Mouse (Mus musculus) heart, adult 8-10 months (tissue): Measurements from ENCODE around the gene Flywch2. TPM values are rescaled to one million over a fixed set of nuclear protein-coding genes. Genes with fewer than 3 reads are reported as not detected.
"Not testable (repeated sequence)": the region's sequence is repeated elsewhere in the genome, so short reads cannot be mapped to it uniquely, and the experiment has no call there.

Source experiments
- DNase-seq: peaks from one replicate; pipeline ENCODE4 v3.0.0; 2022; ENCODE audit warnings: low spot score
- total RNA-seq, 4 experiments: library from RNA; stranded (reverse); gene quantifications; 2 replicates each; pipeline ENCODE4 v1.2.4; 2022

Gene Flywch2
- total RNA-seq, 4 experiments from 2014 or later, result 0.41 to 1.2 (median 0.87) TPM; not detected in 1

DNA sequence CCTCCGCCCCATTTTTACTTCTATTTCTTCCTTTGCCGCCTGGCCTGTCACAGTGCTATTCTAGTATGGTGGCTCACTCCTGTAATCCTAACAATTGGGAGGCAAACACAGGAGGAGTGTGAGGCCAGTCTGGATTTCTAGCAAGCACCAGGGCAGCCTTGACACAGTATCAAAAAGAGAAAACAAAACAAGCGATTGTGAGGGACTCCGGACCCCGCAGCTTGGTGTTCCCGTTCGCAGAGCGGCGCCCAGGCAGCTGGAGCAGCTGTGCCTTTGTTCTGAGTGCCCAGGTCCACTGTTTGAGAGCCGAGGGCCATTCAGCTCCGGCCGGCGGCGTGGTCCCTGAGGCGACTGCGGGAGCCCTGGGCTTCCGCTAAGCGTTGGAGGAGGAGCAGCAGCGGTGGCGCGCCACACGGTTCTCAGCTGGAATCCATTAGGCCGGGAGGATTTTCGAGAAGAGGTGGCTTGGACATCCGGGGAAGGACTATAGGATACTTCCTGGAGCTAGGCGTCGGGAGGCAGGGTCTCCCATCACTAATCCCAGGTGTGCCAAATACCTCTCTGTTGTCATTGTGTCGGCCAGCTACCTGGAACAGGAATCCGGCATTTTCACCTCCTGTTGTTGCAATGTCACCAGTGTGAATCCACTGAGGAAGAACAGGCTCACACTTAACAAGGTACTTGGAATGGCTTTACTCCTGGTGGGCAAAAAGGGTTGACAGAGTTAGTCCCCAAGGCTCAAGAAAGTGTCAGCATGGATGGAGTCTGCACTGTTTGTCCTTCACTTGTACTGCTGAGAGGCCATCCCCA is 4.6 kb upstream of the Flywch2 start, which contains the start of gene Srrm2:
Srrm2 (plus strand) TSS at position 264 of the 810 bp plus-strand sequence.
- no peak for DNase-seq

DNA sequence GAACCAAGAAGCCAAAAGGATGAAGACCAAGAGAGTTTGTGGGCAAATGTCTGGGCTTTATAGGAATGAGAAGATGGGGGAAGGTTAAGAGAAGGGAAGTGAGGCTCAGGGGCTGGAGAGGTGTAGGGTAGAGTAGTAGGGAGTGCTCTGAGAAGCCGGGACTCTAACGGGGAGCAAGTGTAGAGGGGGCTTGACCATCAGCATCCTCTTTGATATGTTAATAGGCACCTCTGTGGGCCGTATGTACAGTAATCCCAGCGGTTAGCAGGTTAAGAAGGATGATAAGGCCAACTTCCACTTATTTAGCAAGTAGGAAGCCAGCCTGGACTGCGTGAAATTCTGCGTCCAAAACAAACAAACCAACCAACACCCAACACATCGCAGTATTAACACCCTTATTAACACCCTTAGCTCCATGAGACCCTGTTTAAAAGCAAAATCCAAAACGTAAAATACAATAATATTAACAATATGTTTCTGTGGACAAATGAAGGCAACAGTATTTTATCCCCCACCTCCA is 3.9 kb upstream of the Flywch2 start:
- DNase-seq, result no peak

DNA sequence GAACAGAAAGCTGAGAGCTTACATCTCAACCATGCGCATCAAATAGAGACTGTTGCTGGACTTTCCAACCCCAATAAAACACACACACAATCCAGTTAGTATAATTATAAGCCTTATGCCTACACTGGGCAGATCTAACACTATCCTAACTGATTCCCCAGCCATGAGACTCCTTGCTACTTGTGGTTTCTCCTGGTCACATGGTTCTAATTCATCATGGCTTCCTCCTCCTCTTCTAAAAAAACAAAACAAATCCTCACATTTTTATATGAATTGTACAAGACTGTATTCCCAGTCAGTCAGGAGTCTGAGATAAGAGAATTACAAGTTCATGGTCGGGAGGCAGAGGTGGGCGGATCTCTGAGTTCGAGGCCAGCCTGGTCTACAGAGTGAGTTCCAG is 3.1 kb upstream of the Flywch2 start:
- DNase-seq, result no peak

DNA sequence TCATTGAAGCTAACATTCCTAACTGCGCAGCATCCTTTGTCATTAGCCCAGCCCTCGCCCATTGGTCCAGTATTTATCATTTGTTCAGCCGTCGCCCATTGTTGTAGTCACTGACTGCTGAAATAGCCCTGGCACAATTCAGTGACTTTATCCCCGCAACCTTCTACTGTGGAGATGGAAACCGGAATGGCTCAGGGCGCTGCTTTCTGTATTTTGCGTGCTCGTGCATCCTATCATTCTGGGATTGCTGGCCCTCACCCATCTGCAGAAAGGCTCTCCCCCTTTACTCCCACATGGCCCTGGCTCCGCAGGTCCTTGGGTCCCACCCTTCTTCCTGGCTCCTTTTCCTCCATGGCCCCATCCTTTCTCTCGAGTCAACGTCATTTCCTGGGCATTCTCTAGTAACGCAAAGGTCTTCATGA is 640 bp upstream of the Flywch2 start:
- no peak for DNase-seq

DNA sequence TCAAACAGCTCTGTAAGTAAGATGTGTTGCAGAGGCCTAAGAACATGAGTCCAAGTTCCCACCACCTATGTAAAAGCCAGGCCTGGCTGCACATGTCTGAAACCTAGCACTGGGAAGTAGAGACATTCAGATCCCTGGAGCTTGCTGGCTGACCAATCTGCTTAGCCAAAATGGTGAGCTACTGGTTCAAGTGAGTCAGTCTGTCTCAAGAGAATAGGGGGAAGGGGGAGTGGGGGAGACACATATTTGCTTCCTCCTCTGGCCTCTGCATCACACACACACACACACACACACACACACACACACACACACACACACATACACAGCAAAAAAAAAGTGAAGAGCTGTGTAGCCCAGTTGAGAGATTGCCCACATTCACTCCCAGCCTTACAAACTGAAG is 2.5 kb downstream of the Flywch2 start:
- DNase-seq, result no peak

DNA sequence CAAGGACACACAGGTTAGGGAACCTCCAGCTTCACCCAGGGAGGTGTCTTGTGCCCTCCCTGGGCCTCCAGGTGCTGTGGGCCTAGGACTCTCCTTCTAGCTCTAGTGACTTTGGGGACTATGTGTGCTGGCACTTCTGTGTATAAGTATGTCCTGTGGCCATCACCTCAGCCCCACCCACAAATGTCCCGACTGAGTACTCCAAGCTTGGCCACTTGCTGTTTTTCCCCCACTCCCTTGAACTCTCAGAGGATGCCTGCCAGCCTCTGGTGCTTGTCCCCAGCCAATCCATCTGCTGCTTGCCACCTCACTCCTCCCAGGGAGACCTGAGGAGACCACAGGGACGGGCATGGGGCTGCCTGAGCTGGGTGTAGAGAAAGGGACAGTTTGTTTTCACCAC is 7.4 kb downstream of the Flywch2 start:
- DNase-seq, result no peak

DNA sequence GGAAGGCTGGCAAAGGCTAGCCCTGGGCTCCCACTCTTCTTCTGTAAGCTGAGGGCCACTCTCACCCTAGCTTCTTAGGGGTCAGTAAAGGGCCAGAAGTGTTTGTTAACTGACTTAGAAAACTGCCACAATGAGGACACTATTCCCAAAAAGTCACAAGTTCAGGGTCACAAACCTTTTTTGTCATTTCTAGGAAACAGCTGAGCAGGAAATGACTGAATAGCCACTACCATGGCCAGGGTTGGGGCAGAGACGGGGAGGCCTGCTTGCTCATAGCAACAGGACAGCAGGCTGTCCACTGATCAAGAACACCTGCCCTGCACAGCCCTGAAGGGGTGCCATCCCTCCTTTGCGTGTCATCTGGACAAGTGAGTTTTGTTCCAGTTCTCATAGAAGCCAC is 8.7 kb downstream of the Flywch2 start:
- DNase-seq, result no peak

DNA sequence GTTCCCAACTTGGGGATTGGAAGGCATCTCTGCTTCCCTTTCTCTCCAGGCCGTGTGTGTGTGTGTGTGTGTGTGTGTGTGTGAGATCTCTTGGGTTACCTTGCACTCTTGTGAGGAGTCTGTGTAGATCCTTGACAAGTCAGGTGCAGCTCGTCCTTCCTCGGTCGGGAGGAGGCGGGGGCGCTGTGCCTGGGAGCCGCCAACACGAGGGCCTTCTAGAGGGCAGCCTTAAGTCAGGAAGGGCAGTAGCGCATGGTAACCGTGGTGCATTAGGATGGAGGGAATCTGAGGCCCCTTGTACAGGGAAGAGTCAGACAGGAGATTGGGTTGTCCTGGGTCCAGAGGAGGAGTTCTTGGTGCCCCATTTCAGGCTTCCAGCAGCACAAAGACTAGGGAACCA is 9.7 kb downstream of the Flywch2 start:
- DNase-seq, result no peak

DNA sequence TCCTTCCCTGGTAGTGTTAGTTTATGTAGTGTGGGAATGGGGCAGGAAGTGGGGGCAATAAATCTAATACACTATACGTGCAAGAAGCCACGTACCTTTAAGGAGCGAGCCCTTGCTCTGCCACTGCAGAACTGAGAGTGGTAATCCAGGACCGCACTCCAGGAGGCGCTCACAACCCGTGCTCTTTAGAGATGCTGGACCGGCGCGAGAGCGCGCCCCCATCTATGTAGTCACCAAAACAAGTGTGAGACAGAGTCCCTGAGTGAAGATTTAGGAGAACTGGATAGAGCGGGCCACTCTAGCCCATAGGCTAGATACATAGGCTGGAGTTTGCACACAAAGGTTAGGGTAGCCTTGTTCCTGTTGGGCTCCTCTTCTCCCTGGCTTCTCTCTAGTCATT is 11.8 kb downstream of the Flywch2 start:
- DNase-seq, result peak; percentile 78

DNA sequence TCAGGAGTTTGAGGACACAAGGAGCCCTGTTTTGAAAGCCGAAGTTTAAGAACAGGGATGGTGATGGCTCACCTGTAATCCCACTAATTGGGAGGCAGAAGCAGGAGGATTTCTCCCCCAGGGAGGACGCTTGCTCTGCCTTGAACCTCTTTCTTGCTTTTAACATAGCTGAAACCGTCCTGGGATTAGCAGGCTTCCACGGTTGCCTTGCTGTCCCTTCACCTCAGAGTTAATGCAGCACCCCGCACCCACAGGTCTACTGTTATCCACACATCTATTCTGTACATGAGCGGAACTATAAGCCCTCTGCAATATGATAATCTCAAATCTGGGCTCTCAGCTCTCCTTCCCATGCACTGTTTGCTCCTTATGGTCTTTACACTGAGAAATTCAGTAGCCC is 12.2 kb downstream of the Flywch2 start:
- no peak for DNase-seq

DNA sequence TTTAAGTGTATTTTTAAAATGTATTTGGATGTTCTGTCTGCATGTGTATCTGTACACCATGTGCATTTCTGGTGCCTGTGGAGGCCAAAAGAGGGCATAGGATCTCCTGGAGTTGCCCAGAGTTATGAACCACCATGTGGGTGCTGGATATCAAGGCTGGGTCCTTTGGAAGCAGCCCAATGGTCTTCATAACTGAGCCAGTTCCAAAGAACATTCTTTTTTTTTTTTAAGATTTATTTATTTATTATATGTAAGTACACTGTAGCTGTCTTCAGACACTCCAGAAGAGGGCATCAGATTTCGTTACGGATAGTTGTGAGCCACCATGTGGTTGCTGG is 13.7 kb downstream of the Flywch2 start:
- not testable (repeated sequence) for DNase-seq

DNA sequence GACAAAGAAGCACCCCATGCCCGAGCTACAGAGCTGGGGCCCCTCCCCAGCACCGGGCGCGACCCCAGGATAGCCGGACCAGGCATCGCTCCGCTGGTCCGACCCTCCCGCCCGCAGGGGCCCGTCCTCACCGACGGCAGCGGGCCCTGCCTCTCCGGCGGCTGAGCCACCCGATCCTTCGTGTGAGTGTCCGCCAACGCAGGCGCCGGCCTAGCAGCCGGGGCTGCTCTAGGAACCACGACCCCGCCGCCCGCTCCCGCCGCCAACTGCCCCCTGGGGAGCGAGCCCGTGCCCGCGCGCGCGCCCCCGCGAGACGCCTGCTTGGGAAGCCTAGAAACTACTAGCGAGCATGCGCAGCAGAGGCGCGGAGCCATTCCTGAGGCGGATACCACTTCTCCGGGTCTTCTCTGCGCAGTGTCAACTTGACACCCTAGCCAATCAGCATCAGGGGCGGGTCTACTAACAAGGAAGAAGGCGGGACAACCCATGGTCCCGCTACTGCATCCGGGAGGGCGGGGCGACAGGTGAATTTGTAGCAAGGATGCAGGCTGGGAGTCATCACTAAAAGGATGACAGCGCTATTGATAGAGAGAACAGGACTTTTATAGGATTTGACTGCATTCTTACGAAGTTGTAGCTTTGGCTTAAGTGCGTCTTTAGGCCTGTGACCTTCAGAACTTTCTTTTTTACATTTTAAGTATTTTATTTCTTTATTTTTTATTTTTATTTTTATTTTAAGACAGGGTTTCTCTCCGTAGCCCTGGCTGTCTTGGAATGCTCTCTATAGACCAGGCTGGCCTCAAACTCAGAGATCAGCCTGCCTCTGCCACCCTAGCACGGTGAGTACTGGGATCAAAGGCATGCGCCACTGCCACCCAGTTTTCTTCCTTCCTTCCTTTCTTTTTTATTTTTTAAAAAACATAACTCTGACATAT is 14.3 kb downstream of the Flywch2 start, which contains the start of gene Flywch1:
Flywch1 (minus strand) TSS at position 319 of the 935 bp plus-strand sequence.
- peak; percentile 99 for DNase-seq

DNA sequence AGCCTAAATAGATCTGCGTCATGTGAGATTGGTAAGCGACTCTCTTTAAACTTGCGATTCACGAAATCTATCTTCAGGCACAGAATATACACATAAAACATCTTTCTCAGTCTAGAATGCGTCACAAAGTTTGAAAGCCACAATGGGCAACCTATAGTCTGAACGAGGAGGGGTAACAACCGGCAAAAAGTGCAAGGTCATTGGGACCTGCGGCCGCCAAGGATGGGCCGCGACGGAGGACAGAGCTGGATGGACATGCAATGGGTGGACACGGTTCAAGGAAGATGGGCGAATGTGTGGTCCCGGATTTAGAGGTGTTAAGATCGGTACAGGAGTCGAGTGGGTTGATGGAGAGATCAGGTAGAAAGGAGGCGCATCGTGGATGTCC is 15.0 kb downstream of the Flywch2 start:
- DNase-seq, result no peak

DNA sequence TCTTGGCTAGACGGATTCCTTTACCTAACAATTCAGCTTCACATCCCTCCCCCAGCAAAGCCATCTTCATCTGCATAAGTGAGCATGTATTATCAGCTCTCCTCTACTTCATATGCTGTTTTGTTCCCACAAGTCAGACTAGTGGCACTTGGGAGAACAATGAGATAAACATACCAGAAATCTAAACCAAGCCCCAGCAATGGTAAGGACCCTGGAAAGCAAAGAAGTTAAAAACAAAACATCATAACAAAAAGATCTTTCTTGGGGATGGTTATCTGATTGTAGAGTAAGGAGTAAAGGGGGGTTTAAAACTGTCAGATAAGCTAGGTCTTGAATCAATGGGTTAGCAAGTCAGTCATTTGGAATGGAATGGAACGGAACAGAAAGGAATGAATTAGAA is 15.4 kb downstream of the Flywch2 start:
- DNase-seq, result no peak

DNA sequence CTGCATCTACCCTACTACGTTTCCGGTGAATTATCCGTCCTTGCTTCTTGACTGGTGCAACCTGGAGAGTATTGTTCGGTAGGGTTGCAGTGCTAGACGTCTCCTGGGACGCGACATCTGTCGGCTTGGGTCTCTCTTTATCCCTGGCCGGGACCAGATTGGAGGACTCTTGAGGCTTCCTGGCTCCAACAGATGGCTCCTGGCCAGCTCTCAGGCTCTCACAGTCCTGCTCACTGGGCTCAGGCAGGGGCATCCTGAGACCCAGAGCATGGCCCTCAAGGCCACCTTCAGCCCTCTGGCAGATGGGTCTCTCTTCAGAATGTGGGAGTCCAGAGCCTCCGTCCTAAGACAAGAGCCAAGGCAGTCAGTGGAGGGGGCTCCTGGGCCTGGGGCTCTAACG is 22.9 kb downstream of the Flywch2 start:
- no peak for DNase-seq

DNA sequence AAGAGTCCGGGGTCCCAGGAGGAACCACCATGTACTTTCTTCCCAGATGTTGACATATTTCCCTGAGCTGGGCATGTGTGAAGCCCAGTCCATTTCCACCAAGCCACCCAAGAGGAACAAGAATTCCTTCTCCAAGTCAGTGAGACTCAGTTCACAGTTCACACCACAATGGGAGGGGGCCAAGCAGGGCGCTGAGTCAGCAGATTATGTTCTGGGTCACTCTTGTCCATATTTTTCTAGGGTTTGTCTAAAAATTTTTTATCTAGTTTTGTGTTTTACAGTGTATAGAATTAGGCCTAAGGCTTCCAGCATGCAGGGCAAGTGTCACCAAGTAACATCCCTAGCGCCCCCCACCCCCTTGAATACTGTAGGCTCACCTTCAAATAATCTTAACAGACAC is 24.7 kb downstream of the Flywch2 start:
- no peak for DNase-seq

DNA sequence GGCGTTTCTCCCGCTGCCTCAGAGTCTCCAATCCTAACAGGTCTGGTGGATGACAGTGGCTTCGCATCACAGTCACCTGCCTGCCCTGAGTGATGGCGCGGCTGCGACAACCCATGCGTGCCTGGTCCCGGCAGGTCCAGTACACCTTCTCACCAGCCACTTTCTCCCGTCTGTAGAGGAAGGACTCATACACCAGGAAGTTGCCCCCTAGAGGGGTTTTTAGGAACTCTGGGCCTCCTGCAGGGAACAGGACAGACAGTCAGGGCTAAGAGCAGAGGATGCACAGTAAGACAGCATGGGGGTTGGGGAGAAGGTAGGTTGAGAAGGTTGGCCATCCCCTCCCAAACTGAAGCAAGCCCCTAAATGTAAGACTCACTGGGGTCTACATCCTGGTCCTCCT is 25.6 kb downstream of the Flywch2 start:
- DNase-seq, result no peak

DNA sequence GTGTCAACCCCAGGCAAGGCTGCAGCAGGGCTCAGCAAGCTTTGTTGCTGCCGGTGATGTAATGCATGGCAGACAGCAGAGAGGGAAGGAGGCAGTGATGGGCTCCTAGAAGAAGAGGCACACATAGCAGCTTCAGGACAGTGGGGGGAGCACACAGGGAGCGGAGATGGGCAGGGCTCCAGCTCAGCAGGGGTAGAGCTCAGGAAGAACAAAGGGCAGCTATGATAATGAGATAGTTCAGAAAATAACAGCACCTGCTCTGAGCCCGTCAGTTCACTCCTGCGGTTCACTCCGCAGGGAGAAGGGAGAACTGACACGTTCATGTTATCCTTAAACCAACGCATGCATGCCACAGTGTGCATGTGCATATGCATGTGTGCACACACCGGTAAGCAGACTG is 27.1 kb downstream of the Flywch2 start:
- DNase-seq, result no peak

DNA sequence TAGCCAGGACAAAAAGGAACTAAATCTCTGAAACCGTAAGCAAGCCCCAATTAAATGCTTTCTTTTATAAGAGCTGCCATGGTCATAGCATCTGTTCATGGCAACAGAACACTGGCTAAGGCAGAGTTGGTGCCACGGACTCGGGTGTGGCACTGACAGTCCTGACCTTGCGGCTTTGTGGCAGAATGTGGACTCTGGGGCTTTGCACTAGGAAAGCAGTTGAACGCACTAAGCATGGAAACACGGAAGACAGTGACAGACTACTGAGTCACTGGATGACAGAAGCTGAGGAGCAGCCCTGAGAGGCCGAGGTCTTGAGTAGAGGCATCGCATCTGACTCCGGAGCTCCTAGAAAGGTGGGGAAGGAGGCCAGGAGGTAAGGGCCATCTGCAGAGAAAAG is 28.3 kb downstream of the Flywch2 start:
- no peak for DNase-seq

DNA sequence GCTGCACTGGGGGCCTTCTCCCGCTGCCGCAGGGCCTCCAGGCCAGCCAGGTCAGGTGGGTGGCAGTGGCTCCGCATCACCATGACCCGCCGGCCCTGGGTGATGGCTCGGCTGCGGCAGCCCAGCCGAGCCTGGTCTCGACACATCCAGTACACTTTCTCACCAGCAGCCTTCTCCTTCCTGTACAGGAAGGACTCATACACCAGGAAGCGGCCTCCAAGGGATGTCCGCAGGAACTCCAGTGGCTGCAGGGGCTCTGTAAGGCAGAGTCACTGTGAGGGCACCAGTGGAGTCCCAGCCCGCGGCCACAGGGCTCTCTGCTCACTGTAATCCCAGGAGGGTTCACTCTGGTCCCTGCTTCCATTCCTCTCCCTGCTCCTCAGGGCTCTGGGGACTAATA is 30.2 kb downstream of the Flywch2 start:
- DNase-seq, result peak; percentile 34

DNA sequence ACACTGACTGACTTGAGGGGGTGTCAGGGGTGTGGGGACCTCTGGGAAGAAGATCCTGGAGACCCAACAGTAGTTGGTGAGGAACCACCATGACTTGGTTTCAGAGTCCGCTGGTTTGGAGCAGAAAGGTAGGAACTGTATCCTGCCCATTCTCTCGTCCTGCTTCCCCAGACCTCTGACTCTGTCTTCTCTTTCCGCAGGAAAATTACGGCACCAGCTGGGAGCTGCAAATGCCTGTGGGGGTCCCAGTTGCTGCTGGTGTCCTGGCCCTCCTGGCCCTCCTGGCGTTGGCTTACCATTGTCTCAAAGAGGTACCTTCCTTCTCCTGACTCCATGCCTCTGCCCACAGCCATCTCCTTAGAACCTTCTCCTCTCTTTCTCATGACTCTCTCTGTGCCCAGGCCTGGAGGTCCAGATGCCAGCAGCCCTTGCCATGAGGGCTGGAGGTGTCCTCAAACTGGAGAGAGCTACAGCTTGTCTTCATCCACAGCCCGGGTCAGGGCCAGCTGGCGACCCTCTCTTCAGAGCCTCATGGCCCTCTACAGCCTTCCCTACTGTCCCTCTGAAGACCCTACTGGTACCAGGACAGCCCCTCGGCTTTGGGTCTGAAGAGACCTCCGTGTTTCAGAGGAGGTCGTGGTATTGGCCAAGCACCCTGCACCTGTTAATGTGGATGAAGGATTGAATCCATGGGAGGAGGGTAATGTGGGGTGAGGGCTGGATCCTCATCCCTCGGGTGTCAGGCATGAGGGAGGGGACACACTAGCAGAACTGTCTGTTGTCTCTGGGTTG is 36.3 kb downstream of the Flywch2 start:
- DNase-seq, result no peak
